Mouse (Mus musculus) liver, embryonic 12.5 days (tissue): Measurements from ENCODE around the gene Tmem87a. TPM values are rescaled to one million over a fixed set of nuclear protein-coding genes. Genes with fewer than 3 reads are reported as not detected.

Experiments
- ATAC-seq: fragments of 200-750 bp; cut with Nextera tagmentation; 2 replicates; pipeline ENCODE4 v1.8.0; 2017; ENCODE audit warnings: moderate number of reproducible peaks, mild to moderate bottlenecking, moderate library complexity
- H3K27ac ChIP-seq: fragments of 300-500 bp; sonication (generic); 2 replicates; pipeline ENCODE4 v1.5.1; 2016; ENCODE audit warnings: mild to moderate bottlenecking
- H3K27me3 ChIP-seq: fragments of 300-500 bp; sonication (generic); replicated peaks from 2 replicates; pipeline ENCODE4 v1.6.1; 2016; ENCODE audit warnings: mild to moderate bottlenecking, moderate library complexity
- H3K36me3 ChIP-seq: fragments of 300-500 bp; sonication (generic); 2 replicates; pipeline ENCODE4 v1.6.1; 2016; ENCODE audit warnings: mild to moderate bottlenecking, moderate library complexity
- H3K4me1 ChIP-seq: fragments of 300-500 bp; sonication (generic); 2 replicates; pipeline ENCODE4 v1.6.1; 2016
- H3K4me2 ChIP-seq: fragments of 300-500 bp; sonication (generic); 2 replicates; pipeline ENCODE4 v1.6.1; 2016; ENCODE audit warnings: mild to moderate bottlenecking, moderate library complexity
- H3K4me3 ChIP-seq: fragments of 300-500 bp; sonication (generic); 2 replicates; pipeline ENCODE4 v1.5.1; 2016; ENCODE audit warnings: mild to moderate bottlenecking, moderate library complexity
- H3K9ac ChIP-seq: fragments of 300-500 bp; sonication (generic); 2 replicates; pipeline ENCODE4 v1.6.1; 2016; ENCODE audit warnings: mild to moderate bottlenecking, moderate library complexity
- H3K9me3 ChIP-seq: fragments of 300-500 bp; sonication (generic); replicated peaks from 2 replicates; pipeline ENCODE4 v1.6.1; 2016; ENCODE audit warnings: mild to moderate bottlenecking, moderate library complexity
- WGBS: fragments of 180-500 bp; shearing (Covaris S2); methylation state at CpG from one replicate; pipeline ENCODE4 v1.1.7; 2016; ENCODE audit not compliant: insufficient replicate concordance; 5-methylcytosine and 5-hydroxymethylcytosine counted together
- polyA plus RNA-seq: library from polyadenylated mRNA; unstranded; fragments of >200 nt; fragmentation: Nextera tagmentation; extraction: Ambion mirVana; gene quantifications from 2 replicates; pipeline ENCODE4 v1.2.1, GENCODE M21; 2016

Tmem87a gene
- polyA plus RNA-seq, 1 experiment from 2014 or later: 5.4 TPM

DNA sequence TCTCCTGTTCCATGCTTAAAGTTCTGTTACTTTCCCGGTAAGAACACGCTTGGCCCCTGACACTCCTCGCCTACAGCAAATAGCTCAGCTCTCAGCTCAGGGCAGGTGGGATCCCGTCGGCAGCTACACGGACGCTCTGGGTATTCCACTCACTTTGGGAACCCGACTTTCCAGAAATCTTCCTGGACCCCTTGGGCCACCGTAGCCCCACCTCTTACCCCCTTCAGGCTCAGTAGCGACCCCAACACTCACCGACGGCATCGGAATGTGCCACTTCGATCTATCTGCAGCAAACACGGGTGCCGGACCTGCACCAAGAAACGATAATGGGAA is 294 bp downstream of the Tmem87a start, which contains the start of gene Ganc:
TSS of gene Ganc (plus strand) at position 244 of the 333 bp plus-strand sequence.
- WGBS: under 1% methylated on average over 17 of the region's 17 CpGs
- ATAC-seq: peak; percentile 61
- Histone ChIP-seq H3K27ac (peak within 1 kb of the TSS; percentile 97), H3K27me3 (no peaks in the 10 kb centered on the region), H3K9ac (peak within 1 kb of the TSS; percentile 82), H3K4me1 (peaks cover 42% of the 10 kb centered on the region), H3K4me2 (peak within 1 kb of the TSS; percentile 86), H3K4me3 (peak within 1 kb of the TSS; percentile 82), H3K9me3 (no peaks in the 10 kb centered on the region), H3K36me3 (peaks cover 22% of the 10 kb centered on the region)

DNA sequence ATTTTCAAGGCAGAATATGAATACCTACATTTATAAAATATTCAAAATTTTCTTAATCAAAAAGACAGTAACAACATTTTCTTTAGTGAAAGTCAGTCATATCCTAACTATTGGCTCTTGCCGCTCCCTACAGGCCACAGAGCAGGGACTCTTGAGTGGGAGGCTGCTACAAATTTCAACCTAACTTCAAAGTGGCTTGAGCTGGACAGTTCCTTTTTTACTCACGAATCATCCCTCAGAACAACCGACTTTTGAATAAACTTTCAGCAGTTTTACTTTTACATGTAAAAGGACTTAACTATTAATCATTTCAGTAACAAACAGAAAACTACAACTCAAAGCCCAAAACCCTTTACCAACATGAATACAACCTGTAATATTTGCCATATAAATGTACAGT is 1.1 kb downstream of the Tmem87a start:
- no peaks in the 10 kb centered on the region for H3K27me3 ChIP-seq
- 25% methylated on average over 3 of the region's 3 CpGs for WGBS
- no peak overlapping the region for H3K27ac ChIP-seq
- peak overlapping the region; percentile 82 for H3K4me3 ChIP-seq
- H3K4me2 ChIP-seq: peak overlapping the region; percentile 86
- ATAC-seq: no peak
- peaks cover 42% of the 10 kb centered on the region for H3K4me1 ChIP-seq
- peaks cover 24% of the 10 kb centered on the region for H3K36me3 ChIP-seq
- H3K9me3 ChIP-seq: no peaks in the 10 kb centered on the region
- H3K9ac ChIP-seq: peak overlapping the region; percentile 82

DNA sequence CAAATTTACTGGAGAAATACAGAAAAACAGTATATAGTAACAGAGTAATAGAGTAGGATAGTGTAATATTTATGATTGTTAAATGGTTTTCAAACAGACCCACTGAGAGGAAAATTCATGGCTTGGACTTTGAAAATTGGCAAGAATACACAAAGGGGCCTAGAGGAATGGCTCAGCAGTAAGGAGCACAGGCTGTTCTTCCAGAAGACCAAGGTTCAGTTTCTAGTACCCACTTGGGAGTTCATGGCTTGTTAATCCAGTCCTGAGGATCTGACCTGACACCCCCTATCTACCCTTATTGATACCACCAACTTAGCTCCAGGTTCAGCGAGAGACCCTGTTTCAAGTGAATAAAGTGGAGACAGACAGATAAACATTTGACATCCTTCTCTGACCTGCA is 6.0 kb downstream of the Tmem87a start:
- H3K27me3 ChIP-seq: no peaks in the 10 kb centered on the region
- peaks cover 63% of the 10 kb centered on the region for H3K36me3 ChIP-seq
- no peak for ATAC-seq

DNA sequence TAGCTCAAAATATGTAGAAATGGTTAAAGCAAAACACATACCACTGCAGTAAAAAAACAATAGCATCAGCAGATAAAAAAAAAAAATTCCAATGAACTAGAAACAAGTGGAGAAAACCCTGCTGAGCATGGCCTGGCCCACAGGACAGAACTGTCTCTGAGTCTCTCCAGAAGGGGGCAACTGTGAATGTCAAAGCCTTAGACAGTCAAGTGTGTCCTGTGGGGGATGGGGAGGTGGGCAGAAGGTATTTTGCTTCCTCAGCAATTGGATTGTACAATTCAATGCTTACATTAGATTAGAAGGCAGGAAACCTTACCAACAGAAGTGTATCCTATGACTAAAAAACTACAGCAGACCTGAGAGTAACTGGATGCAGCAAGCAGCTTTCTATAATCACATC is 11.5 kb downstream of the Tmem87a start:
- H3K4me2 ChIP-seq: no peak overlapping the region
- H3K27me3 ChIP-seq: no peaks in the 10 kb centered on the region
- peaks cover 85% of the 10 kb centered on the region for H3K36me3 ChIP-seq

More for the DNA sequence above, 6.0 kb downstream of the Tmem87a start:
- Histone ChIP-seq H3K4me1 (peaks cover 18% of the 10 kb centered on the region), H3K27ac (no peak overlapping the region), H3K9ac (no peak overlapping the region), H3K9me3 (no peaks in the 10 kb centered on the region), H3K4me2 (no peak overlapping the region), H3K4me3 (no peak overlapping the region)
- 90% methylated on average over 1 of the region's 1 CpGs for WGBS

DNA sequence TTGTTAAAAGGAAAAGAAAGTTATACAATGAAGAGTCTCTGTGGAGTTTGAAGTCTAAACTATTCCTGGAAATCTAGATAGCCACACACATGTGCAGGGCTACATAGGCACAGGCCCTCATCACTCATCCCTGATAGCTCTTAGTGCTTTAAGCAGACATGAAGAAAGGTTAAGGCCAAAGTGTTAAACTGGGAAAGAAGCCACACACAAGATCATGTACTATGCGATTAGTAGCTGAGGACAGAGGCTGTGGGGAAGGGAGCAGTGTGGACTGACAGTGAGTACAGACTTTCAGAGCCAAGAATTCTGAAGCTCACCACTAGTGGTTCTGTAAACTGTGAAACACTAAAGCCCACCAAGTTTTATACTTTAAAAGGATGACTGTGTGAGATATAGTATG is 13.0 kb downstream of the Tmem87a start:
- Histone ChIP-seq H3K4me2 (no peak overlapping the region), H3K27ac (no peak overlapping the region), H3K36me3 (peaks cover 85% of the 10 kb centered on the region), H3K9me3 (no peaks in the 10 kb centered on the region), H3K27me3 (no peaks in the 10 kb centered on the region), H3K9ac (no peak overlapping the region), H3K4me1 (no peaks in the 10 kb centered on the region), H3K4me3 (no peak overlapping the region)
- WGBS: 74% methylated on average over 1 of the region's 1 CpGs
- ATAC-seq: no peak

More for the DNA sequence above, 11.5 kb downstream of the Tmem87a start:
- H3K4me1 ChIP-seq: no peaks in the 10 kb centered on the region
- no peak overlapping the region for H3K9ac ChIP-seq
- no peak overlapping the region for H3K4me3 ChIP-seq
- no peak for ATAC-seq
- no peaks in the 10 kb centered on the region for H3K9me3 ChIP-seq
- H3K27ac ChIP-seq: no peak overlapping the region

DNA sequence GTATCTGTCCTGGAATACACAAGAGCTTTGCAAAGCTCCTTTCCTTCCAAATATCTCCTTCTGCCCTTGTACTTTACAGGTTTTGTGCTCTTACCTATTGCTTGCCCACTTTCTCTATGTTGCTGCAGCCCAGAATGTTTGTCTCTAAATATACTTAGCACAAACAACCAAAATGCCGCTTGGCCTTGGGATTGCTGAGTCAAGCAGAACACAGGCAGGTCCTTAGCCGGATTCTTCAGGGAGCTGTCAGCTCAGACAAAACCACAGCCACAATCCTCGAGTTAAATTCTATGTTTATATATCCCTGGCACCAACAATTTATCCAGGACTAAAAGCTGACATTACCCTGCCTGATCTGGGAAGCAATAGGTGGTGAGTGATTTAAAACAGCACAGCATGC is 14.5 kb downstream of the Tmem87a start:
- peaks cover 85% of the 10 kb centered on the region for H3K36me3 ChIP-seq
- H3K4me1 ChIP-seq: no peaks in the 10 kb centered on the region
- H3K27ac ChIP-seq: no peak overlapping the region
- no peak overlapping the region for H3K4me2 ChIP-seq
- no peaks in the 10 kb centered on the region for H3K9me3 ChIP-seq
- no peaks in the 10 kb centered on the region for H3K27me3 ChIP-seq
- 69% methylated on average over 3 of the region's 3 CpGs for WGBS
- H3K4me3 ChIP-seq: no peak overlapping the region
- no peak for ATAC-seq
- no peak overlapping the region for H3K9ac ChIP-seq

DNA sequence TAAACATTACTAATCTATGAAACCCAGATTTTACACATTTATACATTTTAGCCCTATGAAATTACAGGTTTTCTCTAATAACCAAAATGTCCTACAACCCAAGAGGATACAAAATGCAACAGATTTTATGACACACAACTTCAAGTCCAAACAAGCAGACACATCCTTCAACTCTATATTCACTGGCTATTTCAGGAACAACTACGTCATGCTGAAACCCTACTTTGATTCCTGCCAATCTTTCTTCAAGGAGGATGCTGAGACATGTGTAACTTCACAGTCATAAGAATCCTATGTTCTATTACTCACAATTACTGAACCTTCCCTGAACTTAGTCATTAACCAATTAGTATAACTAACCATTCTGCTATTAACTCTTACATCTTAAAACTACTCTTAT is 16.6 kb downstream of the Tmem87a start:
- Histone ChIP-seq H3K4me1 (no peaks in the 10 kb centered on the region), H3K9me3 (no peaks in the 10 kb centered on the region), H3K36me3 (peaks cover 86% of the 10 kb centered on the region), H3K4me2 (no peak overlapping the region), H3K27me3 (no peaks in the 10 kb centered on the region), H3K9ac (no peak overlapping the region), H3K27ac (no peak overlapping the region), H3K4me3 (no peak overlapping the region)
- 81% methylated on average over 1 of the region's 1 CpGs for WGBS
- ATAC-seq: no peak

DNA sequence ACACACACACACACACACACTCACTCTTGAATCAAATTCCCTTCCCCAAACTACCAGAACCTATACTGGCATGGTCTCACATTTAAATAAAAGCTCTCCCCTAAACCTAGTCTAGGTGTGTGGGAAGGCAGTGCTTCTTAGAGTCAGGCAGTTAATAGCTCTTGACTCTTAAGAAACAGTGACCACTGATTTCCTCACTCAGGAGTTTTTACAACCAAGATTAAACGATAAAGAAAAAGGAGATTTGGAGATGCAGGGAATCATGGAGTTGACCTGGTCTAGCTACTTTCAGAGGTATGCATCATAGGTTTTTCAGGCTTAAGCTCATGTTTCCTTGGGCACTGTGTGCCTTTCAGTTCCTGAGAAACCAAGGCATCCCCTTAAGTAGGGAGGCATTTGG is 17.6 kb downstream of the Tmem87a start:
- 89% methylated on average over 1 of the region's 1 CpGs for WGBS

DNA sequence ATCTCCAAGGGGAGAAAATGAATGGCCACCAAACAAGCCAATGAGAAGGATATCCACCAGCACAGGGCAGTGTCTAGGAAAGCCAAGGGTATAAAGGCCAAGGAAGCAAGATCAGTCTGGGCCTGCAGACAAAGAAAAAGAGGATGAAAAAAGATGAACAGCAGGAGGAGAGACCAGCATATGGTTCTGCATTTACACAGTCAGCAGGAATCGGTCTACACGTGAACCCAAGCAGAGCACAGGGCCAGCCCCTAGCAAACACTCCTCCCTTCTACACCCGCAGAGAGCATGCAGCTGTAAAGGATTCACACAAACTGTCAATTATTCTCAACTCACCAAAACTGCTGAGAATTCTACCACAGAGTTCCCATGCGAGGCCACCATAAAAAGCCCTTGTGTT is 30.1 kb downstream of the Tmem87a start:
- H3K4me3 ChIP-seq: no peak overlapping the region
- H3K27ac ChIP-seq: no peak overlapping the region
- no peaks in the 10 kb centered on the region for H3K9me3 ChIP-seq
- H3K9ac ChIP-seq: no peak overlapping the region
- H3K4me1 ChIP-seq: no peaks in the 10 kb centered on the region
- peaks cover 90% of the 10 kb centered on the region for H3K36me3 ChIP-seq
- WGBS: 85% methylated on average over 4 of the region's 4 CpGs
- no peaks in the 10 kb centered on the region for H3K27me3 ChIP-seq
- ATAC-seq: no peak
- H3K4me2 ChIP-seq: no peak overlapping the region

More for the DNA sequence above, 17.6 kb downstream of the Tmem87a start:
- H3K4me3 ChIP-seq: no peak overlapping the region
- H3K27me3 ChIP-seq: no peaks in the 10 kb centered on the region
- ATAC-seq: no peak
- no peak overlapping the region for H3K27ac ChIP-seq
- H3K9ac ChIP-seq: no peak overlapping the region
- H3K4me2 ChIP-seq: no peak overlapping the region
- peaks cover 92% of the 10 kb centered on the region for H3K36me3 ChIP-seq
- H3K4me1 ChIP-seq: no peaks in the 10 kb centered on the region
- no peaks in the 10 kb centered on the region for H3K9me3 ChIP-seq

DNA sequence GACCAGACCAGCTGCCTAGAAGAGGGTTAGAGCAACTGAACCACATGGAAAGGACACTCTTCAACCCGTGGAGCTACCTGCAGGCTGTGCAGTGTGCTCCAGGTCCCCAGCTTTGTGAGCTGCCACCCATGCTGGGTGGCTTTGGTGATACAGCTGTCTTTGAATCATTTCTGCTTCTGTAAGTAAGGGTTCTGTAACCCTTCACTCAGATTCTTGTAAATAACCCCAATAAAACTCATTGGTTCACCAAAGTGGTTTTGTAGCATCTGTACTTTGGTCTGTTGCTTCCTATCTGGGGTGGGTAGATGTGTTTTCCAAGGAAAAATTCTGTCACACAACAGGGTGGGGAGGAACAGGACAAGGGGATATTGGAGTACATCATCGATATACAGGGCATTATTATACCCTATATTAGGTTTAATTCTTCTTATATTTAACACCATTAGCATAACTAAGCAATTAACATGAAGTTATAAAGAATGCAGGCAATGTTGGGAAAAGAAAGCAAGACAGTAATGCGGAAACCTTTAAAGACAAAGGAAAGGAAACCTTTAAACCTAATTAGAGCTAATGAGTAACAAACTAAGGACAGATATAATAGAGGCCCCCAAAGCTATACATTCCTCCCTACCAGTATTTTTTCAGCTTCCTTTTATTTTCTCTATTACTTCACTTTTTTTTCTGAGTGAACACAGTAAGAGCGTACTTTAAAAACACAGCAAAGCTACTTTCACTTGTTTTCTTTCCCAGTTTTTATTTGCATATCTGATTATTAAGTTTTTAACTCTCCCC is 36.3 kb downstream of the Tmem87a start:
- no peak for ATAC-seq
- WGBS: 88% methylated on average over 4 of the region's 4 CpGs

DNA sequence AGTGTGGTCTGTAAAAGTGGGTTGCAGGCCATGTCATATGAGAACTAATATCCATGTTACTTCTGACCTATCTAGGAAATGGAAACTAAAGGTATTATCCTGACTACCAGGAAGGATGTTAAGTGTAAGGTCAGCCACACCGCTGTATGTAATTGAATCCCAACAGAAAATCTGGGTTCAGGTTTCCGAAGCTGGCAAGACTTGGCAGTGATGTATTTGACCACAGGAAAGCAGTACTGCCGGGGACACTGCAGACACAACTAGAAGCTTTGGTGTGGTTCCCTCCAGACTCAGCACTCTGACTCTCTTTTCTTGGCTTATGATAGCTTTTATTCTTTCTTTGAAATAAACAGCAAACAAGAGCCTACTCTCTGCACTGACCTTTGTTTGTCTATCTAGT is 37.4 kb downstream of the Tmem87a start:
- Histone ChIP-seq H3K36me3 (peaks cover 83% of the 10 kb centered on the region), H3K27me3 (no peaks in the 10 kb centered on the region), H3K4me3 (no peak overlapping the region), H3K4me2 (no peak overlapping the region), H3K27ac (no peak overlapping the region), H3K4me1 (no peaks in the 10 kb centered on the region), H3K9ac (no peak overlapping the region), H3K9me3 (no peaks in the 10 kb centered on the region)
- no peak for ATAC-seq
- 80% methylated on average over 3 of the region's 3 CpGs for WGBS

More for the DNA sequence above, 36.3 kb downstream of the Tmem87a start:
- no peak overlapping the region for H3K27ac ChIP-seq
- H3K27me3 ChIP-seq: no peaks in the 10 kb centered on the region
- H3K9ac ChIP-seq: no peak overlapping the region
- no peaks in the 10 kb centered on the region for H3K9me3 ChIP-seq
- no peaks in the 10 kb centered on the region for H3K4me1 ChIP-seq
- H3K4me2 ChIP-seq: no peak overlapping the region
- peaks cover 83% of the 10 kb centered on the region for H3K36me3 ChIP-seq
- no peak overlapping the region for H3K4me3 ChIP-seq

DNA sequence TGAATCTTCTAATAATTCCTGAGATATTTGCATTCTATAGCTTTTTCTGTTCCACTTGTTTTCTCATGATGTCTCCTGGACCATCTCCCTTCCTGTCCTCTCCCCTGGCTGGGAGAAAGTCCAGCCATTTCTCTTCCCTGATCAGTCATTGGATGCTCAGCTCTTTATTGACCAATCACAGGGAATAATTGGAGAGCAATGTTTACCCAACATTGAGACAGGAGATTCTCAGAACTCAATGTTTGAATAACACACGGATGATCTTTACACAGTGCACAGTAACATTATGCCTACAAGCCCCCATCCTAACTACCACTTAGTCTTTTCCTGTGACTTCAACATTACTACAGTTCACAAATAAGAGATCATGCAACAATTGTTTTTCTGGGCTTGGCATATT is 43.5 kb downstream of the Tmem87a start:
- Histone ChIP-seq H3K4me2 (no peak overlapping the region), H3K9me3 (no peaks in the 10 kb centered on the region), H3K9ac (no peak overlapping the region), H3K27ac (no peak overlapping the region), H3K27me3 (no peaks in the 10 kb centered on the region), H3K4me3 (no peak overlapping the region), H3K4me1 (no peaks in the 10 kb centered on the region), H3K36me3 (peaks cover 81% of the 10 kb centered on the region)
- ATAC-seq: no peak
- 67% methylated on average over 1 of the region's 1 CpGs for WGBS
